Comparison of ENCODE assay signal across 8 mouse cellular contexts in genomic region chr6:122296918-122297278, GRCm38 (mm10). TPM values are rescaled to one million over a fixed set of nuclear protein-coding genes. Genes with fewer than 3 reads are reported as not detected.
DNase-seq lines count a peak whose midpoint lies in the region; ATAC-seq and TF ChIP-seq lines count a peak whose summit lies in the region.

No protein-coding gene starts in this region.

- H3K36me3 ChIP-seq in liver, embryonic 11.5 days (ENCODE audit: control insufficient read depth, insufficient read depth, low read length), result no peaks in the 10 kb centered on the region
- H3K36me3 ChIP-seq in intestine, embryonic 16.5 days (ENCODE audit: control insufficient read depth, insufficient read depth, low read length), result no peaks in the 10 kb centered on the region
- H3K36me3 ChIP-seq in neural tube, embryonic 14.5 days (ENCODE audit: control insufficient read depth, insufficient read depth, low read length), result no peaks in the 10 kb centered on the region

- H3K4me2 ChIP-seq in liver, embryonic 11.5 days, result peak overlapping the region; percentile 59
- peak overlapping the region; percentile 62 for H3K4me2 ChIP-seq in intestine, embryonic 16.5 days (ENCODE audit: low read depth, low read length)
- H3K4me2 ChIP-seq in neural tube, embryonic 14.5 days (ENCODE audit: low read depth, low read length), result peak overlapping the region; percentile 52

- H3K9ac ChIP-seq in liver, embryonic 11.5 days (ENCODE audit: low read depth, low read length), result no peak overlapping the region; the same call in 1 of the 2 replicates
- H3K9ac ChIP-seq in intestine, embryonic 16.5 days (ENCODE audit: low read depth, low read length), result peak overlapping the region; percentile 58
- peak overlapping the region; percentile 74 for H3K9ac ChIP-seq in neural tube, embryonic 14.5 days (replicated peaks; ENCODE audit: low read depth, low read length)

- peaks cover 7% of the 10 kb centered on the region; the same call in 1 of the 2 replicates for H3K4me1 ChIP-seq in liver, embryonic 11.5 days (replicated peaks; ENCODE audit: control insufficient read depth, insufficient read depth, low read length)
- H3K4me1 ChIP-seq in embryonic fibroblast, embryonic 13.5 days (ENCODE audit: control insufficient read depth, insufficient read depth, low read length), result no peaks in the 10 kb centered on the region
- H3K4me1 ChIP-seq in intestine, embryonic 16.5 days (ENCODE audit: control insufficient read depth, insufficient read depth, low read length), result peaks cover 4% of the 10 kb centered on the region; the same call in 1 of the 2 replicates
- no peaks in the 10 kb centered on the region; the same call in 1 of the 2 replicates for H3K4me1 ChIP-seq in neural tube, embryonic 14.5 days (ENCODE audit: control insufficient read depth, insufficient read depth, low read length)

- TF ChIP-seq CTCF in embryonic fibroblast, embryonic 13.5 days (IDR thresholded peaks at IDR 0.05; ENCODE audit: borderline replicate concordance, insufficient read depth, low read length), result no peak

- no peak for ATAC-seq in liver, embryonic 11.5 days (replicated peaks; ENCODE audit: low FRiP score)
- ATAC-seq in intestine, embryonic 16.5 days, result 0 out of 2 replicates have a peak, but pooled peaks have one; percentile 5
- peak; percentile 39; the same call in 1 of the 2 replicates for ATAC-seq in neural tube, embryonic 14.5 days (ENCODE audit: low read depth)

- DNase-seq in liver, embryonic 11.5 days (ENCODE audit: low spot score), result no peak
- no peak for DNase-seq in liver
- no peak for DNase-seq in adrenal gland, postnatal 14 days
- no peak for DNase-seq in gastrocnemius, adult 18-20 months (ENCODE audit: low spot score)
- no peak for DNase-seq in left cerebral cortex, adult 18-20 months (ENCODE audit: low spot score in 2 of 2)

- peak overlapping the region; percentile 48 for H3K4me3 ChIP-seq in liver, embryonic 11.5 days (ENCODE audit: low read depth, low read length)
- peak overlapping the region; percentile 60 for H3K4me3 ChIP-seq in embryonic fibroblast, embryonic 13.5 days (ENCODE audit: insufficient read depth, low read length)
- H3K4me3 ChIP-seq in intestine, embryonic 16.5 days (ENCODE audit: low read length), result peak overlapping the region; percentile 53
- H3K4me3 ChIP-seq in neural tube, embryonic 14.5 days (ENCODE audit: low read depth, low read length), result peak overlapping the region; percentile 41

- TF ChIP-seq POLR2A in embryonic fibroblast, embryonic 13.5 days (IDR thresholded peaks at IDR 0.05; ENCODE audit: low read depth, low read length), result no peak

- 26% methylated on average over 3 of the region's 3 CpGs for WGBS in liver, embryonic 11.5 days
- WGBS in intestine, embryonic 16.5 days, result 29% methylated on average over 3 of the region's 3 CpGs
- 33% methylated on average over 3 of the region's 3 CpGs for WGBS in neural tube, embryonic 14.5 days

- no peaks in the 10 kb centered on the region for H3K27me3 ChIP-seq in liver, embryonic 11.5 days (replicated peaks; ENCODE audit: control insufficient read depth, insufficient read depth, low read length)
- no peaks in the 10 kb centered on the region for H3K27me3 ChIP-seq in intestine, embryonic 16.5 days (replicated peaks; ENCODE audit: control insufficient read depth, insufficient read depth, low read length)
- no peaks in the 10 kb centered on the region for H3K27me3 ChIP-seq in neural tube, embryonic 14.5 days (ENCODE audit: control insufficient read depth, insufficient read depth, low read length)

- H3K9me3 ChIP-seq in liver, embryonic 11.5 days (ENCODE audit: control insufficient read depth, low read length), result no peaks in the 10 kb centered on the region
- no peaks in the 10 kb centered on the region for H3K9me3 ChIP-seq in intestine, embryonic 16.5 days (ENCODE audit: control insufficient read depth, low read length)
- H3K9me3 ChIP-seq in neural tube, embryonic 14.5 days (ENCODE audit: control insufficient read depth, low read length), result no peaks in the 10 kb centered on the region

- no peak overlapping the region for H3K27ac ChIP-seq in liver, embryonic 11.5 days (ENCODE audit: low read depth, low read length)
- H3K27ac ChIP-seq in embryonic fibroblast, embryonic 13.5 days (ENCODE audit: insufficient read depth, low read length), result peak overlapping the region; percentile 2; the same call in 1 of the 2 replicates
- H3K27ac ChIP-seq in intestine, embryonic 16.5 days (ENCODE audit: low read length), result no peak overlapping the region
- peak overlapping the region; percentile 85 for H3K27ac ChIP-seq in neural tube, embryonic 14.5 days (ENCODE audit: low read depth, low read length)

RNA-seq across cellular contexts. Expression of gene M6pr, which starts 11.6 kb away (rescaled TPM):
- 154 and 168 TPM in 2 replicates for polyA plus RNA-seq in liver, embryonic 11.5 days (2014; fragmentation: Nextera tagmentation; extraction: Ambion mirVana)
- 136 and 149 TPM in 2 replicates for polyA plus RNA-seq in embryonic fibroblast, embryonic 13.5 days (2011; ENCODE audit: insufficient read length, low read depth, missing spikeins)
- 142 and 147 TPM in 2 replicates for polyA plus RNA-seq in intestine, embryonic 16.5 days (2015; fragmentation: Nextera tagmentation; extraction: Ambion mirVana)
- polyA plus RNA-seq in neural tube, embryonic 14.5 days (2014; fragmentation: Nextera tagmentation; extraction: Ambion mirVana), result 46.1 and 62.0 TPM in 2 replicates
- 123 and 132 TPM in 2 replicates for total RNA-seq in adrenal gland, postnatal 14 days (2021)
- total RNA-seq in gastrocnemius, adult 18-20 months (2021), result 10 to 100 TPM; 21.5 to 23.1 TPM
- 10 to 100 TPM; 72.9 to 79.3 TPM for total RNA-seq in left cerebral cortex, adult 18-20 months (2021)

RNA-seq across cellular contexts. Expression of gene Klrg1, which starts 14.2 kb away (rescaled TPM):
- polyA plus RNA-seq in liver, embryonic 11.5 days (2014; fragmentation: Nextera tagmentation; extraction: Ambion mirVana), result not detected in 2 replicates
- not detected in 2 replicates for polyA plus RNA-seq in embryonic fibroblast, embryonic 13.5 days (2011; ENCODE audit: insufficient read length, low read depth, missing spikeins)
- not detected in 2 replicates for polyA plus RNA-seq in intestine, embryonic 16.5 days (2015; fragmentation: Nextera tagmentation; extraction: Ambion mirVana)
- 0.81 and 1.3 TPM in 2 replicates for polyA plus RNA-seq in neural tube, embryonic 14.5 days (2014; fragmentation: Nextera tagmentation; extraction: Ambion mirVana)
- not detected in 2 replicates for total RNA-seq in adrenal gland, postnatal 14 days (2021)
- total RNA-seq in gastrocnemius, adult 18-20 months (2021), result not detected
- under 1 TPM in 1 of 2 experiments, not detected in 1; 0.23 TPM for total RNA-seq in left cerebral cortex, adult 18-20 months (2021)

RNA-seq across cellular contexts. Expression of gene Phc1, which starts 43.5 kb away (rescaled TPM):
- 12.4 and 14.7 TPM in 2 replicates for polyA plus RNA-seq in liver, embryonic 11.5 days (2014; fragmentation: Nextera tagmentation; extraction: Ambion mirVana)
- 20.3 and 32.0 TPM in 2 replicates for polyA plus RNA-seq in embryonic fibroblast, embryonic 13.5 days (2011; ENCODE audit: insufficient read length, low read depth, missing spikeins)
- 7.2 and 7.4 TPM in 2 replicates for polyA plus RNA-seq in intestine, embryonic 16.5 days (2015; fragmentation: Nextera tagmentation; extraction: Ambion mirVana)
- polyA plus RNA-seq in neural tube, embryonic 14.5 days (2014; fragmentation: Nextera tagmentation; extraction: Ambion mirVana), result 40.8 and 41.9 TPM in 2 replicates
- total RNA-seq in adrenal gland, postnatal 14 days (2021), result 16.7 and 24.9 TPM in 2 replicates
- 10 to 100 TPM; 27.3 to 34.0 TPM for total RNA-seq in gastrocnemius, adult 18-20 months (2021)
- total RNA-seq in left cerebral cortex, adult 18-20 months (2021), result 10 to 100 TPM; 58.2 to 62.3 TPM

Comparison
In these comparisons a context has a peak if more than half of its experiments do, and no peak if none do; other contexts are left out.
1. H3K27ac ChIP-seq: peak in embryonic fibroblast, embryonic 13.5 days (single experiment) and neural tube, embryonic 14.5 days (single experiment); none in liver, embryonic 11.5 days (single experiment) and intestine, embryonic 16.5 days (single experiment).
2. Peak in every context shown above with its lines, with median percentiles within 50 percentile points of each other: H3K4me2 ChIP-seq and H3K4me3 ChIP-seq.